Mouse (Mus musculus): Measurements from ENCODE around the gene Ttc23. TPM values are rescaled to one million over a fixed set of nuclear protein-coding genes. Genes with fewer than 3 reads are reported as not detected.

The Ttc23 gene
- polyA plus RNA-seq, 1 experiment, result 0.10 TPM

DNA sequence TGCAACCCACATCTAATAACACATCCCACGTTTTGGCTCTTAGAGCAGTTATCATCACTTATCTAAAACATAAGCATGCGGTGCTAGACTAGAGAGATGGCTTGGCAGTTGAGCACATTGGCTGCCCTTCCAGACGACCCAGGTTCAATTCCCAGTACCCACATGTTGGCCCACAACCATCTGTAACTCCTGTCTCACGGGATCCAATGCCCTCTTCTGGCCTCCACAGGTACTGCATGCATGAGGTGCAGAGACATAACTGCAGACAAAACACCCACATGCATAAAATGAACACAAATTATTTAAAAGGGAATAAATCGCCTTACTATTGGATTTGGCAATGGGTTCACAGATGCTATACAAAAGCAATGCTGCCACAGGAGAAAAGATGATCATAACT lies 14.8 kb upstream of the Ttc23 start:
- no peak for TF ChIP-seq GATA1 (IDR thresholded peaks at IDR 0.05; ENCODE audit: low read length)

DNA sequence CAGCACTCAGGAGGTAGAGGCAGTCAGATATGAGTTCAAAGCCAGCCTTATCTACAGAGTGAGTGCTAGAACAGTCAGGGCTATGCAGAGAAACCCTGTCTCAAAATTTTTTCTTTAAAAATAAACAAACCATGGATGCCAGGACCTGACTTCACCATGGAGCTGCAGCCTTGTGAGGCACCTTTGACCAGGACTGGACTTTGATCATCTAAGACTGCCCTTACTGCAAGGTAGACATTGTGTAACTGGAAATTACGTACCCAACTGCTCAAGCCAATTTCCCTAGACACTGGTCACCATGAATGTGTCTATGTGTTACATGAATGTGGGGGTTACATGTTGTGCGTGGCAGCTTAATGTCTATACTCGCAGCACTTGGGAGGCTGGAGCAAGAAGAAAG lies 13.0 kb upstream of the Ttc23 start:
- no peak for TF ChIP-seq GATA1 (IDR thresholded peaks at IDR 0.05; ENCODE audit: low read length)

DNA sequence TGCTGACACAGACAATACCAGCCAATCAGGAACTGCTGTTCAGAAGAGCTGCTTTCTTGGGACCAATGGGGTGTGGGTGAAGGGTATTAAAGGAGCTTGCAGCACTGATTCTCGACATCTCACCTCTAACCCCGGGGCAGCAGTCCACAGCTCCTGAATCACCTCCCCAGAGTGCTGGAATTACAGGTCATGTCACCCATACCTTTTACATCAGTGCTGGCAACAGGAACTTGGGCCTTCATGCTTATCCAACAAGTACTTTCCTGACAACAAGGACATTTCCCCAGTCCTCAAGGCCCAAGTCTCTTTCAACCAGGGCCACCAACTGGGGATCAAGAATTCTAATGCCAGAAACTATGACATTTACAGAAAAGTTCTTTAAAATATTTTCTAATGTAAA lies 11.0 kb upstream of the Ttc23 start:
- no peak for TF ChIP-seq GATA1 (IDR thresholded peaks at IDR 0.05; ENCODE audit: low read length)

DNA sequence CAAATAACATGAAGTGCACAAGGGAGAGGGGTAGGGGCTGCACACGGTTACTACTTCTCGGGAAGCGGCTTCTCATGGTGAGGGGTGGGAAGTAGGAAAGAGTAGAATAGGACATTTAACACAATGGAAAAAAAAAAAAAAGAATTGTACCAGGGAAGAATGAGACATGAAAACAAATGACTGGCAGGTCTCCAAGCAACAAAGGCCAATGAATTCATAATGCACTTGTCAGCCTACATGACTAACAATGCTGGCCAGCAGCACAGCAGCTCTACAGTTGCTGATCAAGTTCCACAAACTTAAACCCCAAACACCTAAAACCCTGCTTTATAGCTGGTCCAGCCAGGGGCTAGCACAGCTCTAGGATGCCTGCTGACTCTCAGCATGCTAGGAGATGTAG lies 8.2 kb upstream of the Ttc23 start:
- TF ChIP-seq GATA1 (IDR thresholded peaks at IDR 0.05; ENCODE audit: low read length), result no peak

DNA sequence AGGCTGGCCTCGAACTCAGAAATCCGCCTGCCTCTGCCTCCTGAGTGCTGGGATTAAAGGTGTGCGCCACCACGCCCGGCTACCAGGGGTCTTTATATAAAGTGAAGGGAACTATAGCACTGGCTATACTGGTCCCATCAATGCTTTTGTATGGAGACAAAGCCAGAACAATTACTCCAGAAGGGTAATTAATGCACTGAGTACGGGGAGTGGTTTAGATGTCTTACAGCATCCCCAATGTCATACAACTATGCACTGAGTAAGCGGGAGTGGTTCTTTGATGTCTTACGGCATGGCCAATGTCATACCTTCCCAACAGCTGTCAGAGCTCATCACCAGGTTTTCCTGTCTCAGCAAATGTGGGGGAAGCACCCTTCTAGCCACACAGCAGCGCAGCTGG lies 4.3 kb upstream of the Ttc23 start:
- no peak for TF ChIP-seq GATA1 (IDR thresholded peaks at IDR 0.05; ENCODE audit: low read length)

DNA sequence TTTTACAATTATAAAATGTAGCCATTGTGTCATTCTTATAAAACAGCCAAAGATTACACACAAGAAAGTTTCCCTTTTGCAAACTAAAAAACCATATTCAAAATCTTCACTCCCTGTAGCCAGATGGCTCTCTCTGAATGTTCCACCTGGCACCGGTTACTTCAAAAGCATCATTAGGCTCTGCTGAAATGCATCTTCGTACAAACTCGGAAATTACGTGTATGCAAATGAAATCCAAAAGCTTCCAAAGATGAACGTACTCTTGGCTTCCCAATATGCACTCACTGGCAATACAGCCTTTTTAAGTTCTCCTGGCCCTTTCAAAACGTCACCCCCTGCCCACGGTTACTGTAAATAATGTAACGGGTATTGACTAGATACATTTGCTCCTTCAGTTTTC lies 2.9 kb upstream of the Ttc23 start:
- no peak for TF ChIP-seq GATA1 (IDR thresholded peaks at IDR 0.05; ENCODE audit: low read length)

DNA sequence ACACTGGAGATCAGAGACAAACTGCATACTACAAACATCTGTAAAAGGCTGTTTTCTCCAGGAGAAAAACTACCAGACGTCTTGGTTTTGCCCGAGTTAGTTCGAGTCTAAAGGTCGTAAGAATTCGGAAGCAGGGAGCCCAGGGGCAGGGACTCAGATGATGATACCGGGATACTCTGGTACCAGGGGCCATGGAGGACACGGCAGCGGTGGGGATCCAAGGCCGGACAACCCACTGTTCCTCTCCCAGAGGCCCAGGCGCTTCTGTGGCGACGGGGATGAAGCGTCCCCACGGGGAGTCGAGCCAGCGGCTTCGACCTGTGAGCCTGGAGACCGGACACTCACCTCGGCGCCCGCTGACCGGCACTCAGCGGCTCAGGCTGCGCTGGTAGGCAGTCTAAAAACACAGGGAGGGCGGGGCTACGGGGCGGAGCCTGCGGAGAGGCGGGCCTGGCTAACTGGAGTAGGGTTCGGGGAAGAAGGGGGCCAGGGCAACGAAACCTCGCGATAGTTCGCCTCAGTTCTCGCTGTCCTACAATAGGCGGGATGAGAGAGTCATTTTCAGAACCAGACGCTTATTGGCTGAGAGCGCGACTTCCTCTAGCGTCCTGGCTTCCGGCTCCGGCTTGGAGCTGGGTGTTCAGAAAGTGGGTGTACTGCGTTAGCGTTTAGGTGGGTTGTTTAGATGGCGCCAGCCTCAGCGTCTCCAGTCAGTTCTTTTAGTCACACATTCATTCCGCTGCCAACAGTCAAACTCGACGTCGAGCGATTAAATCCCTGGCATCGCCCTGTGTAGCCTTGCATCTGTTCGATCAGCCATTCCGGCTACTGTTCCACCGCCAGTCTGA lies 2.2 kb upstream of the Ttc23 start, which contains the start of gene Lrrc28:
Lrrc28 (minus strand) TSS at position 436 of the 848 bp plus-strand sequence.
- no peak for TF ChIP-seq GATA1 (IDR thresholded peaks at IDR 0.05; ENCODE audit: low read length)

DNA sequence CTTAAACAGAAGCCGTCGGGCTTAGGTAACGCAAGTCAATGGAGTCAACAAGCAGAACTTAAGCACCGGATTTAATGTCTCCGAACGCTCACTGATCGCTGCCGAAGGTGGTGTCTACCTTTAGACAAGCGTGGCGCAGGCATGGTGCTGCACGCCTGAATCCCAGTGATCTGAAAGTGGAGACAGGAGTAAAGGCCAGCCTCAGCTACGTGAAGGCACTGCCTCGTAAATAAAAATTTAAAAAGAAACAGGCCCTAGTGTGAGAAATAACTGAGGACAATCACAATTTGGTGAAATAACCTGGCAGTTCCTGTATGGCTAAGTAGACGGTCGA lies 1.6 kb upstream of the Ttc23 start:
- TF ChIP-seq GATA1 (IDR thresholded peaks at IDR 0.05; ENCODE audit: low read length), result no peak

DNA sequence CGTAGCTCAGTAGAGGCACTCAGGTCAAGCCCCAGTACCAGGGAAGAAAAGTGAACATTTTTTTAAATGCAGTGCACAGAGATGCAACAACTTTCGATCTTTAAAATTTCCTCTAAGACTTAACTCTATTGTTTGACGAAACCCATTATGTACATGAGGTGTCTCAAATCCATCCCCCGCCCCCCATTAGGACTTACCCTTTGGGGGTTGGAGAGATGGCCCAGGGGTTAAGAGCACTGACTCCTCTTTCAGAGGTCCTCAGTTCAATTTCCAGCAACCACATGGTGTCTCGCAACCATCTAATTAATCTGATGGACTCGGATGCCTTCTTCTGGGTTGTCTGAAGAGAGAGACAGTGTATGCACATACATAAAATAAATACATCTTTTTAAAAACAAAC lies 1.1 kb upstream of the Ttc23 start:
- TF ChIP-seq GATA1 (IDR thresholded peaks at IDR 0.05; ENCODE audit: low read length), result no peak

DNA sequence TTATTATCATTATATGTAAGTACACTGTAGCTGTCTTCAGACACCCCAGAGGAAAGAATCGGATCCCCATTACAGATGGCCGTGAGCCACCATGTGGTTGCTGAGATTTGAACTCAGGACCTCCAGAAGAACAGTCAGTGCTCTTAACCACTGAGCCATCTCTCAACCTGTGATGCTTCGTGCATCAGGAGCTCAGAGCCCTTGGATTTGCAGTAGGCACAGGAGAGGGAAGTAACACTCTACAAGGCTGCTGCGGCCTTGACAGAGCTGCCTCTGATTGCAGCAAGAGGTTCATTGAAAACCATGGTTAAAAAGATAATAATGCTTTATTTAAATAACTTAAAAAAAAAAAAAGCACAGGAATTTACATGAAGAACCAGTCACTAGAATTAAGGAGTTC lies 1.2 kb downstream of the Ttc23 start:
- no peak for TF ChIP-seq GATA1 (IDR thresholded peaks at IDR 0.05; ENCODE audit: low read length)

DNA sequence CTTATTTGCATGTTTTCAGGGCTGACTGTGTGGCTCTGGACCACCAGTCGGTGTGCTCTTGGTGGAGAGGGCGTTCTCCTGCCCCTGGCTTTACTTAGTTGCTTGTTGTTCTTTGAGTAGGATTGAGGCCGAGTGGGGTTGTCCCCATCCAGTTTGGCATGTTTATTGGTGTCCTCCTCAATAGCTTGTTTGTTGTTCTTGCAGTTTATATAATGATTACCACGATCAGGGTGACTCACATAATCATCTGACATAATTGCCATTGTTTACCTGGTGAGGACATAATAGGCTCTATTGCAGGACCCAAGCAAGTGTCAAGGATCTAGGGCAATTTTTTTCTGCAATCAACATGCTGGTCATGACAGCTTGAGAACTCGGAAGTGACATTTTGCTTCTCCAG lies 5.0 kb downstream of the Ttc23 start:
- TF ChIP-seq GATA1 (IDR thresholded peaks at IDR 0.05; ENCODE audit: low read length), result no peak

DNA sequence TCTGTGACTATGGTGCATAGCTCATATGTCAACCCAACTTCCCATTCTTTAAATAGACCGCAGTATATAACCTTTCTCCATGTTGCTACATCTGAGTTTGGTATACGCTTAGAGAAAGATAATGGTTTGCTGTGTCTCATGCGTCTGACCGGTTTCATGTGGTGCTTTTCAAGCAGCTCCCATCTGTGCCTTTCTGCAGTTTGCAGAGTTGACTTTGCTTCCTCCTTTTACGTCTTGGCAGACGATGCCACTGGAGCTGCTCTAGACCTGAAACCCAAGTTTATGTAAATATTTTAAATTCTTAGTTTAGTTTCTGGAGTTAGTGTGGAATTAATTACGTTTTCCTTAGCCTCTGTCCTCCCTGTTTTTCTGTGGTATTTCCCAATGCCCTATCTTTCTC lies 7.5 kb downstream of the Ttc23 start:
- TF ChIP-seq GATA1 (IDR thresholded peaks at IDR 0.05; ENCODE audit: low read length), result no peak

DNA sequence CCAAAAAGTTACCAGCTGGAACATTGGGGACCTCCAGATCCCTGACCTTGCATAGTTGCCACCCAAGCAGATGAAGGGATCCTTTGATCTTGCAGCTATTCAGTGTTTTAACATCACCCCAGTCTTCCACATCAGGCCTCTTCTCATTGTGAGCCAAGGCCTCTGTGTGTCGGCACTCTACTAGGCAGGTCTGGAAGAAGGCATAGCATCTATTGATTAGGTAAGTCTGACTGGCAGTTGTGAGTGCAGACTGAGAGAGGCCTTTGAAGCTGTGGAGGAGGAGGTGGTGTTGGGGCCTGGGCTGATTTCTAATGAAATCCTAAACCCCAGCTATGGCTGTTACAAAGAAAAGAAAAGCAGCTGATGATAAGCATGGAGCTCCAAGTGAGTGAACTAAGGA lies 8.0 kb downstream of the Ttc23 start:
- TF ChIP-seq GATA1 (IDR thresholded peaks at IDR 0.05; ENCODE audit: low read length), result no peak

DNA sequence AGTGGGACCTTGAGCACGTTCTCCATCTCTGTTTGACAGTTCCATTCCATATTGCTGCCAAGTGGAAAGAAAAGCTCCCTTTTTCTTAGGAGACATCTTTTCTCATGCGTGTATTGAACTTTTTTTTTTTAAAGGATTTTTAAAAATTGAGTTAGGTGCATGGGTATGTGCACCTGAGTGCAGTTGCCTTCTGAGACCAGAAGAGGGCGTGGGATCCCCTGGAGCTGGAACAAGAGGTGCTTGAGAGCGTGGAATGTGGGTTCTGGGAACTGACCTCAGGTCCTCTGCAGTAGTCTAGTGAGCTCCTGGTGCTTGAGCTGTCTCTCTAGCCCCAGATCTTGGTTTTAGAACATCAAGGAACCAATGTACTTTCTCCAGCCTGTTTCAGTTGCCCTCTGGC lies 10.9 kb downstream of the Ttc23 start:
- no peak for TF ChIP-seq GATA1 (IDR thresholded peaks at IDR 0.05; ENCODE audit: low read length)

DNA sequence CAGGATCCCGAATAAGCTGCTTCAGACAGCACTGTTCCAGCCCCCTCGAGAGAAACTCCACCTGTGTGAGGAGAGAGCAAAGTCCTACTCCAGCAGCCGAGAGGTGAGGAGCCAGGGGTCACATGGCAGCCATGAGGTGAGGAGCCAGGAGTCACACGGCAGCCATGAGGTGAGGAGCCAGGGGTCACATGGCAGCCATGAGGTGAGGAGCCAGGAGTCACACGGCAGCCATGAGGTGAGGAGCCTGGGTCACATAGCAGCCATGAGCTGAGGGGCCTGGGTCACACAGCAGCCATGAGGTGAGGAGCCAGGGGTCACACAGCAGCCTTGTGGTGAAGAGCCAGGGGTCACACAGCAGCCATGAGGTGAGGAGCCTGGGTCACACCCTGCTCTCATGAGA lies 15.2 kb downstream of the Ttc23 start:
- no peak for TF ChIP-seq GATA1 (IDR thresholded peaks at IDR 0.05; ENCODE audit: low read length)

DNA sequence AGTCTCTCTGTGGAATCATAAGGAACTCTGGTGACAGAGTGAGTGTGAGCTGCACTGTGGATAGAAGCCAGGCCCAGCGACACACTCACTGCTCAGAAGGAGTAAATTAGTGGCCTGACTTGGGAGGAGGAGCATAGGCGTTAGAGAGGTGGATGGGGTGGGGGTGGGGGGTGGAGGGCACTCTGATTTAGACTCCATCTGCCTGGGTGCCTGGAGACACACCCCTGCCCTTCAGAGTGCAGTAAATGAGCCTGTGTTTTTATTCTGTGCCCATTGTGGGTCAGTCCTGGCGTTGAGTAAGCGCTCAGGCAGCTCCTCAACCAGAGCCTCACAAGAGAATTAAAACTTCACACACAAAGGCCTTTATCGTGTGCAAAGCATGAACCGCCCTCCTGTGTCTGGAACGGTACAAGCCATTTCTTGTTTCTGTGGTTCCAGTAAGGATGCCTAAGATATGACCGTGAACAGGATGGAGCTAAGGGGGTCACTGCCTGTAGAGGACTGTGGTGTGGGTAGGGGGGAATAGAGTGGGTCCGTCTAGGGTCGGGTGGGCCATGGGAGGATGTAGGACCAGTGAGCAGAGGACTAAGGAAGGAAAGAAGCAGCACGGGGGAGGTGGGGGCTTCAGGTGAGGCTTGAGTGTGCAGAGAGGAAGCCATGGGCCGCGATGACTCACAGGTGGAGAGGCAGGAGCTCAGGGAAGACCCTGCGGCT lies 16.9 kb downstream of the Ttc23 start:
- TF ChIP-seq GATA1 (IDR thresholded peaks at IDR 0.05; ENCODE audit: low read length), result no peak

DNA sequence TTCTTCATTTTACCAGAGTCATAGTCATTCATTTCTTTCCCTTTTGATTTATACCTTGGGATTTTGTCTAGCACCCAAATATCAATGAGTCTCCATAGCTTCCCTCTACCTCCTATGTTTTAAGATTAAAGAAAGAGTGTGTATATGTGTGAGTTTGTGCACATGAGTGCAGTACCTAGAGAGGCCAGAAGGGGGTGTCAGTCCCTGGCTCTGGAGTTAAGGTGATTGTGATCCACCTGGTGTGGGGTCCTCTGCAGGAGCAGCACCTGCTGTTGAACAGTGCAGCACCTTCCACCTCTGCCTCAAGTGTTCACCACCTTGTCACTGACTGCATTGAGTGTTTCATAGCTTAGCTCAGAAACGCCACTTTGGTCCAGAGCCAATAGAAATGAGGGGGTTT lies 23.8 kb downstream of the Ttc23 start:
- TF ChIP-seq GATA1 (IDR thresholded peaks at IDR 0.05; ENCODE audit: low read length), result no peak

Measured in G1E-ER4 (cell line).